ENCODE assay signal across 8 mouse cellular contexts in the genomic region with DNA sequence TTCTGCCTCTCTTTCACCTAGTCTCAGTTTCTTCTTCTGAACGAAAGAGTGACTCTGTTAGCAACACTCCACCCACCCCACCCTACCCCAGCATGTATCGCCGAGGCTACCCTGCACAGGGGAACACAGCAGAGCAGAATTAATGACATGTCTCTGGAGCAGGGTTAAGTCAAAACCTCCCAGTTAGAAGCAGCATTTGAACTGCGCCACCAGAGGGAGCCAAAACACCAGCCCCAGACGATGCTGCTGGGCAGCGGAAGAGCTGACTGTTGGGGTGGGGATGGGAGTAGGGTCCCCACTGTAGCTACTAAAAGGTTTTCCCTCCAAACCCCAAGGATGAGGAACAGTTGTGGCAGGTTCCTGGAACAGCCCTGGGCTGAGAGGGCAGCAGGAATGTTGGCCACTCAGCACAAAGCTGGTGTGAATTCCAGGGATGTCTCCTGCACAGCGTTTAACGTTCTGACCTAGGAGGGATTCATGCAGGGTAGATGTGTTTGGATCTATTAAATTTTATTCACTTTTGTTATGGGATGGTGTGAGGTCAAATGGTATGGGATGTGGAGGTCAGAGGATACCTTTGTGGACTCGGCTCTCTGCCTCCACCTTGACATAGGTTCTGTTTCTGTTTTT. TPM values are rescaled to one million over a fixed set of nuclear protein-coding genes. Genes with fewer than 3 reads are reported as not detected.
A peak's percentile ranks its signal among the peaks of the same experiment; 100 is the strongest.
DNase-seq lines count a peak whose midpoint lies in the region; ATAC-seq and TF ChIP-seq lines count a peak whose summit lies in the region.

No protein-coding gene starts in this region.

- TF ChIP-seq POLR2A in spleen, adult 2 months (IDR thresholded peaks at IDR 0.05; ENCODE audit: low read depth, low read length): no peak

- no peak overlapping the region for H3K4me3 ChIP-seq in heart, embryonic 10.5 days
- no peak overlapping the region for H3K4me3 ChIP-seq in forebrain, embryonic 12.5 days (replicated peaks)
- H3K4me3 ChIP-seq in hindbrain, embryonic 13.5 days: no peak overlapping the region
- no peak overlapping the region for H3K4me3 ChIP-seq in spleen, adult 2 months (ENCODE audit: extremely low read depth, insufficient read depth, insufficient read length)

- peak overlapping the region; percentile 12; the same call in 1 of the 2 replicates for H3K9ac ChIP-seq in forebrain, embryonic 12.5 days
- 0 out of 2 replicates have a peak overlapping the region, but pooled peaks have one; percentile 8 for H3K9ac ChIP-seq in hindbrain, embryonic 13.5 days

- H3K4me2 ChIP-seq in forebrain, embryonic 12.5 days: peak overlapping the region; percentile 4; the same call in 1 of the 2 replicates
- no peak overlapping the region for H3K4me2 ChIP-seq in hindbrain, embryonic 13.5 days

- 16% methylated on average over 9 of the region's 9 CpGs for WGBS in heart, embryonic 10.5 days
- WGBS in forebrain, embryonic 12.5 days: 27% methylated on average over 9 of the region's 9 CpGs
- WGBS in hindbrain, embryonic 13.5 days: 25% methylated on average over 9 of the region's 9 CpGs
- 32% methylated on average over 9 of the region's 9 CpGs for WGBS in spleen, adult 2 months

- no peaks in the 10 kb centered on the region for H3K9me3 ChIP-seq in heart, embryonic 10.5 days
- no peaks in the 10 kb centered on the region for H3K9me3 ChIP-seq in forebrain, embryonic 12.5 days
- peaks cover 3% of the 10 kb centered on the region; the same call in 1 of the 2 replicates for H3K9me3 ChIP-seq in hindbrain, embryonic 13.5 days

- H3K4me1 ChIP-seq in heart, embryonic 10.5 days: peaks cover 8% of the 10 kb centered on the region; the same call in 1 of the 2 replicates
- no peaks in the 10 kb centered on the region for H3K4me1 ChIP-seq in forebrain, embryonic 12.5 days
- H3K4me1 ChIP-seq in hindbrain, embryonic 13.5 days (replicated peaks): no peaks in the 10 kb centered on the region
- no peaks in the 10 kb centered on the region; the same call in 1 of the 2 replicates for H3K4me1 ChIP-seq in spleen, adult 2 months (ENCODE audit: control insufficient read depth, insufficient read depth, insufficient read length)

- H3K36me3 ChIP-seq in heart, embryonic 10.5 days: no peaks in the 10 kb centered on the region
- no peaks in the 10 kb centered on the region for H3K36me3 ChIP-seq in forebrain, embryonic 12.5 days (replicated peaks)
- H3K36me3 ChIP-seq in hindbrain, embryonic 13.5 days: no peaks in the 10 kb centered on the region
- no peaks in the 10 kb centered on the region for H3K36me3 ChIP-seq in spleen, adult 2 months (ENCODE audit: control insufficient read depth, insufficient read depth, low read length)

- H3K27ac ChIP-seq in heart, embryonic 10.5 days: no peak overlapping the region
- no peak overlapping the region for H3K27ac ChIP-seq in forebrain, embryonic 12.5 days
- no peak overlapping the region for H3K27ac ChIP-seq in hindbrain, embryonic 13.5 days
- H3K27ac ChIP-seq in spleen, adult 2 months (ENCODE audit: insufficient read depth, low read length): no peak overlapping the region

- intact Hi-C loops in left cerebral cortex, postnatal 36 days (cut with DNase I): loop anchor here (1.0 to 5.0 kb wide), 3 partner anchors 47 to 122 kb away; no protein-coding TSS in a partner anchor

- peak; percentile 67 for ATAC-seq in forebrain, embryonic 12.5 days (ENCODE audit: low FRiP score)
- peak; percentile 43; the same call in 1 of the 2 replicates for ATAC-seq in hindbrain, embryonic 13.5 days (ENCODE audit: low FRiP score)

- no peaks in the 10 kb centered on the region for H3K27me3 ChIP-seq in heart, embryonic 10.5 days (ENCODE audit: insufficient read depth, poor library complexity, severe bottlenecking)
- no peaks in the 10 kb centered on the region for H3K27me3 ChIP-seq in forebrain, embryonic 12.5 days
- no peaks in the 10 kb centered on the region for H3K27me3 ChIP-seq in hindbrain, embryonic 13.5 days
- no peaks in the 10 kb centered on the region for H3K27me3 ChIP-seq in spleen, adult 2 months (ENCODE audit: control insufficient read depth, insufficient read depth, low read length)

- peak; percentile 98 for TF ChIP-seq CTCF in spleen, adult 2 months (IDR thresholded peaks at IDR 0.05; ENCODE audit: extremely low read depth, insufficient read depth, insufficient read length, insufficient replicate concordance)

- peak; percentile 96 for DNase-seq in heart, adult 11 months
- DNase-seq in heart, embryonic 10.5 days (ENCODE audit: low spot score): no peak
- DNase-seq in c-Kit-positive CD71-positive TER-119-negative erythroid progenitor cells, embryonic 14.5 days (ENCODE audit: low read depth): peak; percentile 46
- DNase-seq in left cerebral cortex, postnatal 36 days (ENCODE audit: low spot score in 2 of 2): peak; percentile 67 to 68
- peak; percentile 84 for DNase-seq in mesoderm, embryonic 11.5 days (ENCODE audit: low read depth, low spot score)
- peak; percentile 50 to 75 for DNase-seq in spleen, adult 2 months (ENCODE audit: low read depth in 1 of 2, low spot score in 2 of 2)

RNA-seq across cellular contexts. Expression of gene Misp, which starts 14.1 kb away (rescaled TPM):
- 0.21 and 0.82 TPM in 2 replicates for polyA plus RNA-seq in heart, embryonic 10.5 days (2016; fragmentation: Nextera tagmentation; extraction: Ambion mirVana)
- polyA plus RNA-seq in forebrain, embryonic 12.5 days (2016; fragmentation: Nextera tagmentation; extraction: Ambion mirVana): 0.81 and 1.1 TPM in 2 replicates
- polyA plus RNA-seq in hindbrain, embryonic 13.5 days (2015; fragmentation: Nextera tagmentation; extraction: Ambion mirVana): 0.84 and 1.0 TPM in 2 replicates
- 1 to 10 TPM in 1 of 2 experiments, not detected in 1; 1.7 TPM for total RNA-seq in left cerebral cortex, postnatal 36 days (2021)
- 0.07 and 0.18 TPM in 2 replicates for polyA plus RNA-seq in spleen, adult 2 months (2012; rRNA removed)

RNA-seq across cellular contexts. Expression of gene Ptbp1, which starts 19.3 kb away (rescaled TPM):
- polyA plus RNA-seq in heart, embryonic 10.5 days (2016; fragmentation: Nextera tagmentation; extraction: Ambion mirVana): 174 and 264 TPM in 2 replicates
- polyA plus RNA-seq in forebrain, embryonic 12.5 days (2016; fragmentation: Nextera tagmentation; extraction: Ambion mirVana): 223 TPM in 2 replicates
- polyA plus RNA-seq in hindbrain, embryonic 13.5 days (2015; fragmentation: Nextera tagmentation; extraction: Ambion mirVana): 84.7 and 86.0 TPM in 2 replicates
- 10 to 100 TPM; 40.2 to 51.9 TPM for total RNA-seq in left cerebral cortex, postnatal 36 days (2021)
- polyA plus RNA-seq in spleen, adult 2 months (2012; rRNA removed): 251 and 315 TPM in 2 replicates

RNA-seq across cellular contexts. Expression of gene Prtn3, which starts 39.4 kb away (rescaled TPM):
- polyA plus RNA-seq in heart, embryonic 10.5 days (2016; fragmentation: Nextera tagmentation; extraction: Ambion mirVana): 2.4 and 7.8 TPM in 2 replicates
- 14.8 and 16.2 TPM in 2 replicates for polyA plus RNA-seq in forebrain, embryonic 12.5 days (2016; fragmentation: Nextera tagmentation; extraction: Ambion mirVana)
- polyA plus RNA-seq in hindbrain, embryonic 13.5 days (2015; fragmentation: Nextera tagmentation; extraction: Ambion mirVana): 13.9 and 15.6 TPM in 2 replicates
- 1 to 10 TPM; 2.2 to 2.4 TPM for total RNA-seq in left cerebral cortex, postnatal 36 days (2021)
- polyA plus RNA-seq in spleen, adult 2 months (2012; rRNA removed): 25.6 and 39.2 TPM in 2 replicates

RNA-seq across cellular contexts. Expression of gene Plppr3, which starts 39.5 kb away (rescaled TPM):
- polyA plus RNA-seq in heart, embryonic 10.5 days (2016; fragmentation: Nextera tagmentation; extraction: Ambion mirVana): 16.2 and 36.9 TPM in 2 replicates
- polyA plus RNA-seq in forebrain, embryonic 12.5 days (2016; fragmentation: Nextera tagmentation; extraction: Ambion mirVana): 223 and 250 TPM in 2 replicates
- polyA plus RNA-seq in hindbrain, embryonic 13.5 days (2015; fragmentation: Nextera tagmentation; extraction: Ambion mirVana): 396 and 407 TPM in 2 replicates
- total RNA-seq in left cerebral cortex, postnatal 36 days (2021): 10 to 100 TPM; 50.4 to 57.1 TPM
- polyA plus RNA-seq in spleen, adult 2 months (2012; rRNA removed): 3.6 and 4.0 TPM in 2 replicates

RNA-seq across cellular contexts. Expression of gene Palm, which starts 41.5 kb away (rescaled TPM):
- 80.7 and 83.1 TPM in 2 replicates for polyA plus RNA-seq in heart, embryonic 10.5 days (2016; fragmentation: Nextera tagmentation; extraction: Ambion mirVana)
- polyA plus RNA-seq in forebrain, embryonic 12.5 days (2016; fragmentation: Nextera tagmentation; extraction: Ambion mirVana): 184 and 194 TPM in 2 replicates
- 240 and 252 TPM in 2 replicates for polyA plus RNA-seq in hindbrain, embryonic 13.5 days (2015; fragmentation: Nextera tagmentation; extraction: Ambion mirVana)
- 100 to 1,000 TPM; 321 to 357 TPM for total RNA-seq in left cerebral cortex, postnatal 36 days (2021)
- polyA plus RNA-seq in spleen, adult 2 months (2012; rRNA removed): 9.2 and 14.6 TPM in 2 replicates
